Mouse (Mus musculus): Measurements from ENCODE around the gene Slc26a5.

GRCm38 (mm10) chr5:21851679-21852340 lies 13.6 kb downstream of the Slc26a5 start:
- TF ChIP-seq CTCF (IDR thresholded peaks at IDR 0.05; ENCODE audit: low read depth, low read length) (no peak), EP300 (IDR thresholded peaks at IDR 0.05; ENCODE audit: insufficient read depth, low read depth, low read length) (no peak)
